Mouse (Mus musculus) heart, postnatal 0 days (tissue): ENCODE results near the gene Sh3gl1.

ENCODE experiments used
- CTCF ChIP-seq: IDR thresholded peaks from 2 replicates; pipeline ENCODE4 v1.5.1; 2016; ENCODE audit warnings: antibody characterized with exemption, control low read depth, low read depth
- EP300 ChIP-seq: IDR thresholded peaks from 2 replicates; pipeline ENCODE4 v1.6.1; 2016; ENCODE audit warnings: antibody characterized with exemption, low read depth

- TF ChIP-seq CTCF = no peak
- 0 out of 2 replicates have a peak, but pooled peaks have one; percentile 64 for TF ChIP-seq EP300
Measured at GRCm38 (mm10) chr17:56078880-56079795, 42.7 kb upstream of the Sh3gl1 start, which contains the start of gene Hdgfl2.
